Mouse (Mus musculus): ENCODE data around the gene Etfbkmt. TPM values are rescaled to one million over a fixed set of nuclear protein-coding genes. Genes with fewer than 3 reads are reported as not detected.
"Not testable (repeated sequence)": the region's sequence is repeated elsewhere in the genome, so short reads cannot be mapped to it uniquely, and the experiment has no call there.

The Etfbkmt gene
- polyA plus RNA-seq, 1 experiment: 6.2 TPM

DNA sequence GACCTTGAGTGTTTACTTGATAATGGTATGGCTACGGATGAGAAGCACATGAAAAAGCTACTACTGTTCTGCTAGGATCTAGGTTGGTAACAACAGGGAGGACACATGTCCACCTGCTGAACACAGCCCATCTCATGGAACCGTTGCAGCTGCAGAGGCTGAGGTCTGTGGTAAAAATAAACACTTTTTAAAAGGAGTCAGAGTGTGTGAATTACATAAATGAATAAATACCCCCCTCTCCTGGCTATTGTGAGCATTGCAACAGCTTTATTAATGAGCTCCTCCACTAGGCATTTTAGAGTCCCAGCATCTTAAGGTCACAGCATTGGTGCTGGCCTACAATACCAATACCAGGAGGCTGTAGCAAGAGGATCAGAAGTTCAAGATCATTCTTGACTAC is 19.8 kb upstream of the Etfbkmt start:
- TF ChIP-seq POLR2A (IDR thresholded peaks at IDR 0.05; ENCODE audit: borderline replicate concordance, control insufficient read depth, low read depth, low read length): no peak
- no peak for TF ChIP-seq CTCF (IDR thresholded peaks at IDR 0.05; ENCODE audit: control insufficient read depth, insufficient read depth, low read length)
- WGBS: 33% methylated on average over 2 of the region's 2 CpGs
- Histone ChIP-seq H3K4me3 (replicated peaks; ENCODE audit: control insufficient read depth, low read depth, low read length) (no peak overlapping the region), H3K27ac (ENCODE audit: control insufficient read depth, insufficient read depth, low read depth, low read length, poor library complexity) (no peak overlapping the region), H3K4me1 (ENCODE audit: control insufficient read depth, insufficient read depth, low read length) (no peaks in the 10 kb centered on the region; the same call in 1 of the 2 replicates)

DNA sequence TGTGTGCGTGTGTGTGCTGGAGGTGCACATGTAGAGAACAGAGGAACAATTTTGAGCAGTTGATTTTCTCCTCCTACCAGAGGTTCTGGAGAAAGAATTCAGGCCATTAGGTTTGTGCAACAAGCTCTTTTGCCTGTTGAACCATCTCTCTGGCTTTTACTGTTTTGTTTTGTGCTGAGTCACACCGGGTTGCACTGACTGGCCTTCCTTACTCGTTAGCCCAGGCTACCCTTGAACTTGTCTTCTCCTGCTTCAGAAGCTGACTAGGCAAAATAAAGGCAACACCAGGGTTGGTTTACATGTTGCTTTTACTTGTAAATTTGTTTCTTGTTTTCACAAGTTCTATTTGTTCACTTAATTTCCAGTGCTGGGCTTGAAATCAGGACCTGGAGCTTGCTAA is 16.6 kb upstream of the Etfbkmt start:
- H3K4me3 ChIP-seq (replicated peaks; ENCODE audit: control insufficient read depth, low read depth, low read length): no peak overlapping the region
- 73% methylated on average over 3 of the region's 3 CpGs for WGBS
- H3K27ac ChIP-seq (ENCODE audit: control insufficient read depth, insufficient read depth, low read depth, low read length, poor library complexity): no peak overlapping the region
- H3K4me1 ChIP-seq (ENCODE audit: control insufficient read depth, insufficient read depth, low read length): no peaks in the 10 kb centered on the region; the same call in 1 of the 2 replicates
- TF ChIP-seq POLR2A (IDR thresholded peaks at IDR 0.05; ENCODE audit: borderline replicate concordance, control insufficient read depth, low read depth, low read length) (no peak), CTCF (IDR thresholded peaks at IDR 0.05; ENCODE audit: control insufficient read depth, insufficient read depth, low read length) (no peak)

DNA sequence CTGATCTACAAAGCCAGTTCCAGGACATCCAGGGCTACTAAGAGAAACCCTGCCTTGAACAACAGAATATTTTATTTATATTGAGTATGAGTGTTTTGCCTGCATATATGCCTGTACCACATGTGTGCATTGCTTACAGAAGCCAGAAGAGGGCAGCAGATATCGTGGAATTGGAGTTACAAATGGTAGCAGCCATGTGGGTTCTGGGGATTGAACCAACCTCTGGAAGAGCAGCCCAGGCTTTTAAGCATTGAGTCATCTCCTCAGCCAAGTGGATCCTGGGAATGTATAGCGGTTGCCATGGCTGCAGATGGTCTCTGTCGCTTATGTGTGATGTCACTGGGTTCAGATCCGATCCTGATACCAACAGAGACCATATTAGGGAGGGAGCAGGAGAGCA is 13.0 kb upstream of the Etfbkmt start:
- TF ChIP-seq CTCF (IDR thresholded peaks at IDR 0.05; ENCODE audit: control insufficient read depth, insufficient read depth, low read length) (0 out of 2 replicates have a peak, but pooled peaks have one; percentile 12), POLR2A (IDR thresholded peaks at IDR 0.05; ENCODE audit: borderline replicate concordance, control insufficient read depth, low read depth, low read length) (no peak)
- Histone ChIP-seq H3K4me1 (ENCODE audit: control insufficient read depth, insufficient read depth, low read length) (no peaks in the 10 kb centered on the region), H3K4me3 (replicated peaks; ENCODE audit: control insufficient read depth, low read depth, low read length) (no peak overlapping the region), H3K27ac (ENCODE audit: control insufficient read depth, insufficient read depth, low read depth, low read length, poor library complexity) (no peak overlapping the region)
- 77% methylated on average over 4 of the region's 4 CpGs for WGBS

DNA sequence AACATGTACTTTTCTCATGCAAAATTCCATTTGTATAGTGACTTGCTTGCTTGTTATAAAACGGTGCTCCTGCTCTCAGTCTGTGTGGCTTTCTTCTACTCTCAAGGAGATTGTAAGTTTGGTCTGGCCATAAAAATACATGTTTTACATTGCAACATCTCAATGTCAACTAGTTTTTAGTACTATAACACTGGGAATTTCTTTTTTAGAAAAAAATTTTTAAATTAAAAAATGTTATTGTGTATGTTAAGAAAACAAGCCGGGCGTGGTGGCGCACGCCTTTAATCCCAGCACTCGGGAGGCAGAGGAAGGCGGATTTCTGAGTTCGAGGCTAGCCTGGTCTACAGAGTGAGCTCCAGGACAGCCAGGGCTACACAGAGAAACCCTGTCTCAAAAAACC is 9.8 kb upstream of the Etfbkmt start, which contains the start of gene Gm10203:
Gm10203 (plus strand) TSS at position 301 of the 400 bp plus-strand sequence.
- not testable (repeated sequence) for H3K4me3 ChIP-seq (replicated peaks; ENCODE audit: control insufficient read depth, low read depth, low read length); H3K4me1 ChIP-seq (ENCODE audit: control insufficient read depth, insufficient read depth, low read length); H3K27ac ChIP-seq (ENCODE audit: control insufficient read depth, insufficient read depth, low read depth, low read length, poor library complexity)
- 89% methylated on average over 8 of the region's 8 CpGs for WGBS

DNA sequence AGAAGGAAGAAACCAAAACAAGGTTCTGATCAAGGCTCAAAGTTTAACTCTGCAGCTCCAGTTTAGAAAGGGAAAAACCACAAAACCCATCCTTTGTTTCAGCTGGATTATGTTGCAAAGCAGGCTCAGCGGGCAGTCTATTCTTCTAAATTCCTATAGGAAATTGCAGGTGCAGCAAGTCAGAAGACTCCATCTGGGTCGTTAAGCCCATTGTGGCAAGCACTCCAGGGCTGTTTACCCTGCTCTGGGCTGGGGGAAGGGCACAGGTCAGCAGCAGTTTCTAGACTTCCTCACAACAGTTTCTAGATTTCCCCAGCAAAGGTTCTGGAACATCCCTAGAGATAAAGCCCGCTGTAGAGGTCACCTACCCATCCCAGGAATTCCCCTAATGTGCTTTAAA is 8.5 kb upstream of the Etfbkmt start:
- no peak overlapping the region for H3K27ac ChIP-seq (ENCODE audit: control insufficient read depth, insufficient read depth, low read depth, low read length, poor library complexity)
- 53% methylated on average over 3 of the region's 3 CpGs for WGBS
- H3K4me3 ChIP-seq (replicated peaks; ENCODE audit: control insufficient read depth, low read depth, low read length): no peak overlapping the region
- TF ChIP-seq POLR2A (IDR thresholded peaks at IDR 0.05; ENCODE audit: borderline replicate concordance, control insufficient read depth, low read depth, low read length) (no peak), CTCF (IDR thresholded peaks at IDR 0.05; ENCODE audit: control insufficient read depth, insufficient read depth, low read length) (no peak)
- no peaks in the 10 kb centered on the region for H3K4me1 ChIP-seq (ENCODE audit: control insufficient read depth, insufficient read depth, low read length)

DNA sequence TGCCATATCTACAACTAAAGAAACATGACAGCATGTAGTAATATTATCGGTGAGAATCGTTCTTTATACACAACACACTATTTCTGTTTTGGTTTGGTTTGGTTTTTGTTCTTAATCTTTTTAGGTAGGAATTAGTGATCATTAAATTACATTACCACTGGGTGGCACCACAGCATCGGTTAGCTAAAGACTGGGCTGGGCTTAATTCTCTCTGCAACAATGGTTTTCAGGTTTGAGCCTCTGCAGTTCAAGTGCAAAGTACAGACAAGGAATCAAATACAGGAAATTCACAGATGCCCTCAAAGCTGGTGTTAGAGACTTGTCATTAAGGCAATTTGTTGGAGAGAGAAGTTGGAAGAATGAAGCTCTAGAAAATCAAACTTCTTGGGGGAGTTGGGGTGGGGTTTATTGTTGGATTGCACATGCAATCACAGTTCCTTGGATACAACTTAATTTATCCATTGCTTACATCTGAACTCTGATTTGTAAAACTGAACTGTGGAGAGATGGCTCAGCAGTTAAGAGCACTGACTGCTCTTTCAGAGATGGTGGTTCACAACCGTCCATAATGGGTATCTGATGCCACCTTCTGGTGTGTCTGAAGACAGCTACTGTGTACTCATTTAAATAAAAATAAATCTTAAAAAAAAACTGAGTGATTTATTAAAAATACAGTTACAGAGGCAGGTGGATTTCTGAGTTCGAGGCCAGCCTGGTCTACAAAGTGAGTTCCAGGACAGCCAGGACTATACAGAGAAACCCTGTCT is 7.2 kb upstream of the Etfbkmt start:
- 22% methylated on average over 5 of the region's 5 CpGs for WGBS
- H3K27ac ChIP-seq (ENCODE audit: control insufficient read depth, insufficient read depth, low read depth, low read length, poor library complexity): no peak overlapping the region
- no peak overlapping the region for H3K4me3 ChIP-seq (replicated peaks; ENCODE audit: control insufficient read depth, low read depth, low read length)
- no peaks in the 10 kb centered on the region for H3K4me1 ChIP-seq (ENCODE audit: control insufficient read depth, insufficient read depth, low read length)
- TF ChIP-seq CTCF (IDR thresholded peaks at IDR 0.05; ENCODE audit: control insufficient read depth, insufficient read depth, low read length) (peak; percentile 40), POLR2A (IDR thresholded peaks at IDR 0.05; ENCODE audit: borderline replicate concordance, control insufficient read depth, low read depth, low read length) (no peak)

DNA sequence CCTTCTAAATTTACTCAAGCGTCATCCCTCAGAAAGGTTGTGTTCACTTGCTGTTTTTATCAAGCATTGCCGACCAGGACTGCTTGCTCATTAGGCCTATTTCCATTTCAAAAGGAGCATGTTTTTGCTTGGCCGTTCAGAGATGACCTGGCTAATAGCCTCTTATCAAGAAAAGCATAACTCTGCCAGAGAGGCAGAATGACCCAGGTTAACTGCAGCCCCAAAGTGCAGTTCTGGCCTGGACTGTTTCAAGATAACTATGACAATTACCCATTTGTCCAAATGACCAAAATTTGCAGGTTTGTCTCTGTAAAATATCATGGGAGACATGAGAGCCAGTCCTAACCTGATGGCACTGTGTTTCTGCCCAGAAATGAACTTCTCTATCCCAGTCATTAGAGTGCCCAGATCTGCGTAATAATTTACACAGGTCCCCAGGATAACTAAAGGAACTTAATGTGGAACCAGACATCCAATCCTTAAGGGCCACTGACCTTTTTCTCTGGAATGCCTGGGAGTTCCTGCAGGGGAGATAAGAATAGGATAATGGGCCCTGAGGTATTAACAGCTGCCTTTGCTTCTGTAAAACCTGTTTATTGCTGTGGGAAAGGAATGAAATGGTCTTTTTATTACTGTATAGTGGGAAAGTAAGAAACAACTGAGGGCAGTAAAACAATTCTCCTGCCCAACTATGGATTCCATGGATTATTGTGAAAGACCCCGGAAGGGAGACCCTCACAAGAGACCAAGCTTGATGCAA is 5.1 kb upstream of the Etfbkmt start:
- H3K4me1 ChIP-seq (ENCODE audit: control insufficient read depth, insufficient read depth, low read length): no peaks in the 10 kb centered on the region
- TF ChIP-seq POLR2A (IDR thresholded peaks at IDR 0.05; ENCODE audit: borderline replicate concordance, control insufficient read depth, low read depth, low read length) (no peak), CTCF (IDR thresholded peaks at IDR 0.05; ENCODE audit: control insufficient read depth, insufficient read depth, low read length) (no peak)
- H3K4me3 ChIP-seq (replicated peaks; ENCODE audit: control insufficient read depth, low read depth, low read length): no peak overlapping the region
- H3K27ac ChIP-seq (ENCODE audit: control insufficient read depth, insufficient read depth, low read depth, low read length, poor library complexity): no peak overlapping the region
- WGBS: 67% methylated on average over 5 of the region's 5 CpGs

DNA sequence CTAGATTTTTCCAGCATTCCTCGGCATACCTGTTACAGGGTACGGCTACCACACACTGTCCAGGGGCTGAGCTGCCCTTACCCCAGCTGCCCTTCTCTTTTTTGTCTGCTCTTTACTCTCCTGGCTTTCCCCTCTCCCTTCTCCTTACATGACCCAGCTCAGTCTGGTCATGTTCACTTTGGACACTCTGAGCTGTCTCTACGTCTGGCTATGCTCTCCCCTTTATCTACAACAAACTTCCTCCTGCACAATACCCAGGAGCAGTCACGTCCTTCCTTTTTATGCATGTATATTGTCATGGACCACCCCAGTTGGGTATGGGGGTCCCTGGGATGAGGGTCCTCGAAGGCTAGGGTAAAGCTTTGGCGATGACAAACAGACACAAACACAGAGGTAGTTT is 4.0 kb upstream of the Etfbkmt start:
- H3K4me3 ChIP-seq (replicated peaks; ENCODE audit: control insufficient read depth, low read depth, low read length): no peak overlapping the region
- H3K27ac ChIP-seq (ENCODE audit: control insufficient read depth, insufficient read depth, low read depth, low read length, poor library complexity): no peak overlapping the region
- no peaks in the 10 kb centered on the region for H3K4me1 ChIP-seq (ENCODE audit: control insufficient read depth, insufficient read depth, low read length)
- TF ChIP-seq POLR2A (IDR thresholded peaks at IDR 0.05; ENCODE audit: borderline replicate concordance, control insufficient read depth, low read depth, low read length) (no peak), CTCF (IDR thresholded peaks at IDR 0.05; ENCODE audit: control insufficient read depth, insufficient read depth, low read length) (no peak)
- WGBS: 65% methylated on average over 6 of the region's 6 CpGs
